ENCODE assay signal across 21 mouse cellular contexts in genomic region chr11:22267014-22267413, GRCm38 (mm10).
DNase-seq lines count a peak whose midpoint lies in the region; ATAC-seq and TF ChIP-seq lines count a peak whose summit lies in the region.
"Had no signal": no experiment of that assay in that cellular context is flagged by ENCODE, and none has a peak within 500 bp of the region (broad histone marks: within the 10 kb centered on the region; RNA-seq: fewer than 3 reads in every experiment).

No protein-coding gene starts in this region.

- peaks cover 0 to 5% of the 10 kb centered on the region in 2 experiments; a peak in 2 of 4 replicates for H3K4me1 ChIP-seq in liver, embryonic 14.5 days (replicated peaks; ENCODE audit: control insufficient read depth in 2 of 2, insufficient read depth in 2 of 2, low read length in 1 of 2)
- peaks cover 8% of the 10 kb centered on the region for H3K4me1 ChIP-seq in liver, postnatal 0 days (ENCODE audit: insufficient read depth)
- no peaks in the 10 kb centered on the region for H3K4me1 ChIP-seq in MEL (ENCODE audit: control insufficient read depth in 1 of 2, insufficient read depth in 2 of 2, low read length in 2 of 2)
- H3K4me1 ChIP-seq in liver, embryonic 15.5 days (replicated peaks): no peaks in the 10 kb centered on the region
- H3K4me1 ChIP-seq: embryonic facial prominence, embryonic 13.5 days; forebrain, embryonic 12.5 days; hindbrain, embryonic 12.5 days had no signal

- no peak overlapping the region for H3K9ac ChIP-seq in liver, embryonic 14.5 days (replicated peaks)
- H3K9ac ChIP-seq in liver, postnatal 0 days (replicated peaks): no peak overlapping the region
- no peak overlapping the region for H3K9ac ChIP-seq in MEL (ENCODE audit: control insufficient read depth, low read depth, low read length, poor library complexity, severe bottlenecking)
- H3K9ac ChIP-seq in liver, embryonic 15.5 days: no peak overlapping the region
- H3K9ac ChIP-seq: embryonic facial prominence, embryonic 13.5 days; forebrain, embryonic 12.5 days; heart, embryonic 13.5 days; hindbrain, embryonic 12.5 days had no signal

- H3K27me3 ChIP-seq in liver, embryonic 14.5 days (ENCODE audit: control insufficient read depth, insufficient read depth, low read length): no peaks in the 10 kb centered on the region
- no peaks in the 10 kb centered on the region for H3K27me3 ChIP-seq in liver, postnatal 0 days (ENCODE audit: insufficient read depth, low read length)
- no peaks in the 10 kb centered on the region for H3K27me3 ChIP-seq in MEL (ENCODE audit: control insufficient read depth in 1 of 2, insufficient read depth in 2 of 2, low read length in 2 of 2)
- no peaks in the 10 kb centered on the region for H3K27me3 ChIP-seq in liver, embryonic 15.5 days
- H3K27me3 ChIP-seq: embryonic facial prominence, embryonic 13.5 days; forebrain, embryonic 12.5 days; heart, embryonic 13.5 days; hindbrain, embryonic 12.5 days had no signal

- H3K36me3 ChIP-seq in liver, embryonic 14.5 days (replicated peaks; ENCODE audit: control insufficient read depth, insufficient read depth, low read depth): no peaks in the 10 kb centered on the region
- no peaks in the 10 kb centered on the region for H3K36me3 ChIP-seq in liver, postnatal 0 days (replicated peaks; ENCODE audit: insufficient read depth, low read length)
- H3K36me3 ChIP-seq in MEL (ENCODE audit: control insufficient read depth in 1 of 2, insufficient read depth in 2 of 2, low read length in 2 of 2): no peaks in the 10 kb centered on the region
- no peaks in the 10 kb centered on the region for H3K36me3 ChIP-seq in liver, embryonic 15.5 days (replicated peaks)
- H3K36me3 ChIP-seq: embryonic facial prominence, embryonic 13.5 days; forebrain, embryonic 12.5 days; heart, embryonic 13.5 days; hindbrain, embryonic 12.5 days had no signal

- no peak for TF ChIP-seq CTCF in liver, embryonic 14.5 days (IDR thresholded peaks at IDR 0.05; ENCODE audit: low read depth)
- no peak for TF ChIP-seq CTCF in liver, postnatal 0 days (IDR thresholded peaks at IDR 0.05; ENCODE audit: low read depth)
- TF ChIP-seq CTCF in MEL (IDR thresholded peaks at IDR 0.05 in 2 of 3, conservative IDR thresholded peaks at IDR 0.05 in 1 of 3; ENCODE audit: control insufficient read depth in 1 of 3, insufficient read depth in 1 of 3, low read depth in 2 of 3, low read length in 3 of 3, poor library complexity in 1 of 3, severe bottlenecking in 1 of 3): no peak

- no peak overlapping the region for H3K27ac ChIP-seq in liver, embryonic 14.5 days
- no peak overlapping the region for H3K27ac ChIP-seq in liver, postnatal 0 days (ENCODE audit: low read depth)
- H3K27ac ChIP-seq in MEL (ENCODE audit: control insufficient read depth, low read depth, low read length): no peak overlapping the region
- no peak overlapping the region for H3K27ac ChIP-seq in liver, embryonic 15.5 days (replicated peaks)
- H3K27ac ChIP-seq: embryonic facial prominence, embryonic 13.5 days; forebrain, embryonic 12.5 days; gastrocnemius, adult 2 months; heart, embryonic 13.5 days; hindbrain, embryonic 12.5 days had no signal

- TF ChIP-seq POLR2A in MEL (IDR thresholded peaks at IDR 0.05; ENCODE audit: control insufficient read depth in 1 of 2, insufficient read depth in 1 of 2, low read depth in 1 of 2, low read length in 2 of 2, poor library complexity in 1 of 2): no peak

- no peak overlapping the region for H3K4me2 ChIP-seq in liver, embryonic 14.5 days (ENCODE audit: low read depth)
- no peak overlapping the region for H3K4me2 ChIP-seq in liver, postnatal 0 days (ENCODE audit: low read depth, low read length)
- H3K4me2 ChIP-seq in liver, embryonic 15.5 days: no peak overlapping the region
- H3K4me2 ChIP-seq: embryonic facial prominence, embryonic 13.5 days; forebrain, embryonic 12.5 days; heart, embryonic 13.5 days; hindbrain, embryonic 12.5 days had no signal

- DNase-seq in liver, embryonic 14.5 days (ENCODE audit: low read depth in 3 of 3, low spot score in 3 of 3): no peak
- no peak for DNase-seq in liver, postnatal 0 days
- DNase-seq in MEL (ENCODE audit: low read depth, low spot score): peak; percentile 27
- peak; percentile 34 for DNase-seq in R1 (ENCODE audit: low read depth, low spot score)
- DNase-seq in urinary bladder, postnatal 4 days (ENCODE audit: low spot score in 2 of 2): no peak
- no peak for DNase-seq in layer of hippocampus, postnatal 25 days (ENCODE audit: extremely low spot score in 1 of 2, low spot score in 1 of 2)
- DNase-seq: adrenal gland, postnatal 10 days; cerebellum, adult 11 months; cerebellum, adult 9-10 months; cerebellum, postnatal 36 days; gastrocnemius, adult 2 months; gastrocnemius, postnatal 25 days; heart, postnatal 10 days; heart, postnatal 4 days had no signal

- H3K4me3 ChIP-seq in liver, embryonic 14.5 days (ENCODE audit: insufficient read depth in 1 of 2, low read depth in 2 of 2, low read length in 2 of 2): no peak overlapping the region
- H3K4me3 ChIP-seq in liver, postnatal 0 days (ENCODE audit: low read depth, low read length): no peak overlapping the region
- no peak overlapping the region for H3K4me3 ChIP-seq in MEL (ENCODE audit: control insufficient read depth in 1 of 2, insufficient read depth in 1 of 2, low read depth in 2 of 2, low read length in 2 of 2)
- no peak overlapping the region for H3K4me3 ChIP-seq in liver, embryonic 15.5 days (replicated peaks)
- H3K4me3 ChIP-seq: embryonic facial prominence, embryonic 13.5 days; forebrain, embryonic 12.5 days; gastrocnemius, adult 2 months; heart, embryonic 13.5 days; hindbrain, embryonic 12.5 days had no signal

- no peaks in the 10 kb centered on the region for H3K9me3 ChIP-seq in liver, embryonic 14.5 days (ENCODE audit: control insufficient read depth, low read length)
- H3K9me3 ChIP-seq in liver, postnatal 0 days (ENCODE audit: low read length): no peaks in the 10 kb centered on the region
- no peaks in the 10 kb centered on the region for H3K9me3 ChIP-seq in MEL (replicated peaks; ENCODE audit: insufficient read depth, low read length)
- H3K9me3 ChIP-seq in liver, embryonic 15.5 days (replicated peaks): no peaks in the 10 kb centered on the region
- H3K9me3 ChIP-seq: embryonic facial prominence, embryonic 13.5 days; forebrain, embryonic 12.5 days; heart, embryonic 13.5 days; hindbrain, embryonic 12.5 days had no signal

- TF ChIP-seq RAD21 in MEL (IDR thresholded peaks at IDR 0.05; ENCODE audit: low read depth, low read length): no peak

- ATAC-seq in liver, embryonic 14.5 days (ENCODE audit: insufficient read depth): peak; percentile 47; the same call in 1 of the 2 replicates
- ATAC-seq in liver, postnatal 0 days: no peak
- ATAC-seq in liver, embryonic 15.5 days (ENCODE audit: insufficient read depth): peak; percentile 50; the same call in 1 of the 2 replicates
- ATAC-seq: forebrain, embryonic 16.5 days; hindbrain, embryonic 16.5 days had no signal

- H3K79me2 ChIP-seq in MEL (ENCODE audit: control insufficient read depth, insufficient read depth, low read length, poor library complexity): 0 out of 2 replicates have a peak, but pooled peaks cover 1% of the 10 kb centered on the region

- no peak for TF ChIP-seq EP300 in liver, embryonic 14.5 days (IDR thresholded peaks at IDR 0.05; ENCODE audit: low read depth)
- TF ChIP-seq EP300 in liver, postnatal 0 days (IDR thresholded peaks at IDR 0.05; ENCODE audit: low read depth): no peak
- no peak for TF ChIP-seq EP300 in MEL (IDR thresholded peaks at IDR 0.05; ENCODE audit: low read depth in 1 of 2, low read length in 2 of 2)

TF ChIP-seq in MEL, 35 proteins besides CTCF, POLR2A, EP300 and RAD21:
- TF ChIP-seq NRF1 (IDR thresholded peaks at IDR 0.05; ENCODE audit: insufficient read depth, low read depth, low read length, poor library complexity, severe bottlenecking) (no peak), NELFE (IDR thresholded peaks at IDR 0.05; ENCODE audit: low read depth, low read length) (no peak), UBTF (IDR thresholded peaks at IDR 0.05; ENCODE audit: borderline replicate concordance, insufficient read depth, low read depth, low read length) (no peak), MAZ (IDR thresholded peaks at IDR 0.05; ENCODE audit: low read depth, low read length) (no peak), MEF2A (IDR thresholded peaks at IDR 0.05; ENCODE audit: extremely low read depth, insufficient replicate concordance, low read depth, low read length, poor library complexity, severe bottlenecking) (no peak), TCF12 (IDR thresholded peaks at IDR 0.05; ENCODE audit: low read depth, low read length) (no peak), BHLHE40 (IDR thresholded peaks at IDR 0.05; ENCODE audit: borderline replicate concordance, low read depth, low read length) (no peak), MAFK (IDR thresholded peaks at IDR 0.05; ENCODE audit: borderline replicate concordance, low read depth, low read length) (no peak), TAL1 (IDR thresholded peaks at IDR 0.05; ENCODE audit: low read length) (no peak), E2F4 (IDR thresholded peaks at IDR 0.05; ENCODE audit: borderline replicate concordance, low read depth, low read length) (no peak), ZMIZ1 (IDR thresholded peaks at IDR 0.05; ENCODE audit: low read depth, low read length) (no peak), MAX (IDR thresholded peaks at IDR 0.05; ENCODE audit: low read length) (no peak), ZC3H11A (IDR thresholded peaks at IDR 0.05; ENCODE audit: low read depth, low read length) (no peak), ELF1 (IDR thresholded peaks at IDR 0.05; ENCODE audit: low read depth, low read length) (no peak), TBP (IDR thresholded peaks at IDR 0.05; ENCODE audit: low read depth, low read length) (no peak), ZKSCAN1 (IDR thresholded peaks at IDR 0.05; ENCODE audit: low read depth, low read length) (no peak)
TF ChIP-seq in MEL: peak in this region for 0.

Comparison
In these comparisons a context has a peak if more than half of its experiments do, and no peak if none do; other contexts are left out.
1. DNase-seq: peak in MEL (single experiment) and R1 (single experiment); none in liver, embryonic 14.5 days (0 of 3), liver, postnatal 0 days (single experiment), urinary bladder, postnatal 4 days (0 of 2) and layer of hippocampus, postnatal 25 days (0 of 2).